Mouse (Mus musculus): Measurements from ENCODE around the gene RPS10-NUDT3. TPM values are rescaled to one million over a fixed set of nuclear protein-coding genes. Genes with fewer than 3 reads are reported as not detected.

RPS10-NUDT3 gene
- polyA plus RNA-seq, 1 experiment from 2014 or later: not detected

- Histone ChIP-seq H3K27ac (ENCODE audit: low read depth, low read length) (peak within 1 kb of the TSS; percentile 87), H3K36me3 (ENCODE audit: control insufficient read depth, insufficient read depth, low read length) (no peaks in the 10 kb centered on the region; the same call in 1 of the 2 replicates), H3K27me3 (replicated peaks; ENCODE audit: control insufficient read depth, insufficient read depth, low read length) (no peaks in the 10 kb centered on the region), H3K4me2 (peak within 1 kb of the TSS; percentile 88), H3K9me3 (ENCODE audit: control insufficient read depth, low read length) (no peaks in the 10 kb centered on the region), H3K9ac (ENCODE audit: low read depth, low read length) (peak within 1 kb of the TSS; percentile 94), H3K4me1 (replicated peaks; ENCODE audit: control insufficient read depth, insufficient read depth, low read length) (peaks cover 19% of the 10 kb centered on the region), H3K4me3 (ENCODE audit: low read depth, low read length) (peak within 1 kb of the TSS; percentile 95)
- ATAC-seq (replicated peaks; ENCODE audit: low FRiP score): peak; percentile 88
- peak; percentile 85 for DNase-seq (ENCODE audit: low spot score)
- WGBS: 7% methylated on average over 90 of the region's 91 CpGs
Observed at GRCm38 (mm10) chr17:27623360-27624326, 11.4 kb downstream of the RPS10-NUDT3 start, which contains the start of gene Nudt3. Gene Nudt3, minus strand, starts transcription at chr17:27623495.

- ATAC-seq (replicated peaks; ENCODE audit: low FRiP score): peak; percentile 68
- WGBS: under 1% methylated on average over 78 of the region's 80 CpGs
Observed at GRCm38 (mm10) chr17:27622611-27623359, 12.2 kb downstream of the RPS10-NUDT3 start.

GRCm38 (mm10) chr17:27621705-27622531, 13.1 kb downstream of the RPS10-NUDT3 start:
- Histone ChIP-seq H3K4me1 (replicated peaks; ENCODE audit: control insufficient read depth, insufficient read depth, low read length) (peaks cover 19% of the 10 kb centered on the region), H3K4me3 (ENCODE audit: low read depth, low read length) (peak overlapping the region; percentile 95), H3K9me3 (ENCODE audit: control insufficient read depth, low read length) (peaks cover 3% of the 10 kb centered on the region; the same call in 1 of the 2 replicates), H3K27ac (ENCODE audit: low read depth, low read length) (peak overlapping the region; percentile 28; the same call in 1 of the 2 replicates), H3K27me3 (replicated peaks; ENCODE audit: control insufficient read depth, insufficient read depth, low read length) (no peaks in the 10 kb centered on the region), H3K36me3 (ENCODE audit: control insufficient read depth, insufficient read depth, low read length) (peaks cover 9% of the 10 kb centered on the region), H3K9ac (ENCODE audit: low read depth, low read length) (peak overlapping the region; percentile 94), H3K4me2 (peak overlapping the region; percentile 88)
- no peak for ATAC-seq (replicated peaks; ENCODE audit: low FRiP score)
- no peak for DNase-seq (ENCODE audit: low spot score)
- 4% methylated on average over 23 of the region's 23 CpGs for WGBS

More at GRCm38 (mm10) chr17:27622611-27623359, 12.2 kb downstream of the RPS10-NUDT3 start:
- Histone ChIP-seq H3K27me3 (replicated peaks; ENCODE audit: control insufficient read depth, insufficient read depth, low read length) (no peaks in the 10 kb centered on the region), H3K4me3 (ENCODE audit: low read depth, low read length) (peak overlapping the region; percentile 95), H3K27ac (ENCODE audit: low read depth, low read length) (peak overlapping the region; percentile 87), H3K9ac (ENCODE audit: low read depth, low read length) (peak overlapping the region; percentile 94), H3K36me3 (ENCODE audit: control insufficient read depth, insufficient read depth, low read length) (peaks cover 3% of the 10 kb centered on the region), H3K4me2 (peak overlapping the region; percentile 88), H3K4me1 (replicated peaks; ENCODE audit: control insufficient read depth, insufficient read depth, low read length) (peaks cover 19% of the 10 kb centered on the region), H3K9me3 (ENCODE audit: control insufficient read depth, low read length) (no peaks in the 10 kb centered on the region)
- DNase-seq (ENCODE audit: low spot score): peak; percentile 73

- Histone ChIP-seq H3K4me1 (replicated peaks; ENCODE audit: control insufficient read depth, insufficient read depth, low read length) (peaks cover 19% of the 10 kb centered on the region), H3K9ac (ENCODE audit: low read depth, low read length) (peak overlapping the region; percentile 94; the same call in 1 of the 2 replicates), H3K4me2 (peak overlapping the region; percentile 88), H3K9me3 (ENCODE audit: control insufficient read depth, low read length) (peaks cover 3% of the 10 kb centered on the region; the same call in 1 of the 2 replicates), H3K27ac (ENCODE audit: low read depth, low read length) (no peak overlapping the region), H3K4me3 (ENCODE audit: low read depth, low read length) (peak overlapping the region; percentile 95), H3K27me3 (replicated peaks; ENCODE audit: control insufficient read depth, insufficient read depth, low read length) (no peaks in the 10 kb centered on the region), H3K36me3 (ENCODE audit: control insufficient read depth, insufficient read depth, low read length) (peaks cover 9% of the 10 kb centered on the region)
- no peak for ATAC-seq (replicated peaks; ENCODE audit: low FRiP score)
- 59% methylated on average over 8 of the region's 8 CpGs for WGBS
- DNase-seq (ENCODE audit: low spot score): no peak
Observed at GRCm38 (mm10) chr17:27621161-27621560, 13.9 kb downstream of the RPS10-NUDT3 start.

- Histone ChIP-seq H3K9me3 (ENCODE audit: control insufficient read depth, low read length) (peaks cover 3% of the 10 kb centered on the region; the same call in 1 of the 2 replicates), H3K9ac (ENCODE audit: low read depth, low read length) (no peak overlapping the region), H3K36me3 (ENCODE audit: control insufficient read depth, insufficient read depth, low read length) (peaks cover 9% of the 10 kb centered on the region), H3K4me2 (no peak overlapping the region), H3K27ac (ENCODE audit: low read depth, low read length) (no peak overlapping the region), H3K27me3 (replicated peaks; ENCODE audit: control insufficient read depth, insufficient read depth, low read length) (no peaks in the 10 kb centered on the region), H3K4me1 (replicated peaks; ENCODE audit: control insufficient read depth, insufficient read depth, low read length) (peaks cover 23% of the 10 kb centered on the region), H3K4me3 (ENCODE audit: low read depth, low read length) (no peak overlapping the region)
- 65% methylated on average over 7 of the region's 7 CpGs for WGBS
- no peak for ATAC-seq (replicated peaks; ENCODE audit: low FRiP score)
- no peak for DNase-seq (ENCODE audit: low spot score)
Observed at GRCm38 (mm10) chr17:27615388-27615787, 19.6 kb downstream of the RPS10-NUDT3 start.

- H3K4me3 ChIP-seq (ENCODE audit: low read depth, low read length): no peak overlapping the region
- H3K9me3 ChIP-seq (ENCODE audit: control insufficient read depth, low read length): peaks cover 3% of the 10 kb centered on the region; the same call in 1 of the 2 replicates
- peaks cover 28% of the 10 kb centered on the region for H3K4me1 ChIP-seq (replicated peaks; ENCODE audit: control insufficient read depth, insufficient read depth, low read length)
- 90% methylated on average over 4 of the region's 4 CpGs for WGBS
- DNase-seq (ENCODE audit: low spot score) (no peak), ATAC-seq (replicated peaks; ENCODE audit: low FRiP score) (no peak)
- no peak overlapping the region for H3K9ac ChIP-seq (ENCODE audit: low read depth, low read length)
- H3K4me2 ChIP-seq: no peak overlapping the region
- H3K27ac ChIP-seq (ENCODE audit: low read depth, low read length): no peak overlapping the region
- H3K27me3 ChIP-seq (replicated peaks; ENCODE audit: control insufficient read depth, insufficient read depth, low read length): no peaks in the 10 kb centered on the region
- peaks cover 8% of the 10 kb centered on the region for H3K36me3 ChIP-seq (ENCODE audit: control insufficient read depth, insufficient read depth, low read length)
Observed at GRCm38 (mm10) chr17:27613016-27613415, 22.0 kb downstream of the RPS10-NUDT3 start.

- Histone ChIP-seq H3K9ac (ENCODE audit: low read depth, low read length) (no peak overlapping the region), H3K27ac (ENCODE audit: low read depth, low read length) (no peak overlapping the region; the same call in 1 of the 2 replicates), H3K4me3 (ENCODE audit: low read depth, low read length) (no peak overlapping the region), H3K4me1 (replicated peaks; ENCODE audit: control insufficient read depth, insufficient read depth, low read length) (peaks cover 31% of the 10 kb centered on the region), H3K9me3 (ENCODE audit: control insufficient read depth, low read length) (no peaks in the 10 kb centered on the region), H3K36me3 (ENCODE audit: control insufficient read depth, insufficient read depth, low read length) (peaks cover under 1% of the 10 kb centered on the region; the same call in 1 of the 2 replicates), H3K27me3 (replicated peaks; ENCODE audit: control insufficient read depth, insufficient read depth, low read length) (no peaks in the 10 kb centered on the region), H3K4me2 (no peak overlapping the region)
- 60% methylated on average over 5 of the region's 5 CpGs for WGBS
- no peak for DNase-seq (ENCODE audit: low spot score)
- no peak for ATAC-seq (replicated peaks; ENCODE audit: low FRiP score)
Observed at GRCm38 (mm10) chr17:27611994-27612393, 23.0 kb downstream of the RPS10-NUDT3 start.

Measured in liver, embryonic 11.5 days (tissue).